Mouse (Mus musculus) cerebellum, postnatal 36 days (tissue): ENCODE measurements around the gene Foxm1.

ENCODE experiments used
- DNase-seq, 2 experiments: peaks; one replicate each; pipeline ENCODE4 v3.0.0; 2021 to 2022; ENCODE audit warnings: mixed read lengths in 2 of 2

Gene Foxm1

GRCm38 (mm10) chr6:128362381-128363006 is at the start of gene Foxm1, which contains the start of gene Rhno1:
TSS of gene Foxm1 (plus strand) at chr6:128362967.
TSS of gene Rhno1 (minus strand) at chr6:128362911.
- DNase-seq: peak; percentile 81 to 83

GRCm38 (mm10) chr6:128314796-128315195 is 48.0 kb upstream of the Foxm1 start:
- DNase-seq: no peak

- no peak for DNase-seq
These were observed 47.2 kb upstream of the Foxm1 start for GRCm38 (mm10) chr6:128315597-128315996.

DNA sequence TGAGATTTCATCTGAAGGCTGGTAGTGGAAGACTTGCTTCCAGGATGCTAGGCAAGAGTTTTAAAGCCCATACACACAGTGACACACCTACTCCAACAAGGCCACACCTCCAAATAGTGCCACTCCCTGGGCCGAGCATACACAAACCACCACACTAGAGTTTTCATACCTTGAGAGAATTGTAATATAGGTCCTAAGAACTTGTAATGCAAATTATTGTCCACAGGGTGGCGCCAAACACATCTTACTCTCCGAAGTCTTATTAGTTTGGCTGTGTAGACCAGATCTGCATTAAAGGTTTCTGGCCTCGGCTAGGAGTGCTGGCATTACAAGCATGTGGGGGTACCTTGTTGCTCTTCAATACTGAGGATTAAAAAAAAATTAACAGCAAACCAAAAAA is 44.5 kb upstream of the Foxm1 start:
- DNase-seq: peak; percentile 50 to 78

GRCm38 (mm10) chr6:128334397-128335124 is 28.2 kb upstream of the Foxm1 start:
- peak; percentile 77 to 83 for DNase-seq

- DNase-seq: no peak
These were observed 25.3 kb upstream of the Foxm1 start for GRCm38 (mm10) chr6:128337467-128337866.

GRCm38 (mm10) chr6:128338876-128339275 is 23.9 kb upstream of the Foxm1 start:
- DNase-seq: no peak

DNA sequence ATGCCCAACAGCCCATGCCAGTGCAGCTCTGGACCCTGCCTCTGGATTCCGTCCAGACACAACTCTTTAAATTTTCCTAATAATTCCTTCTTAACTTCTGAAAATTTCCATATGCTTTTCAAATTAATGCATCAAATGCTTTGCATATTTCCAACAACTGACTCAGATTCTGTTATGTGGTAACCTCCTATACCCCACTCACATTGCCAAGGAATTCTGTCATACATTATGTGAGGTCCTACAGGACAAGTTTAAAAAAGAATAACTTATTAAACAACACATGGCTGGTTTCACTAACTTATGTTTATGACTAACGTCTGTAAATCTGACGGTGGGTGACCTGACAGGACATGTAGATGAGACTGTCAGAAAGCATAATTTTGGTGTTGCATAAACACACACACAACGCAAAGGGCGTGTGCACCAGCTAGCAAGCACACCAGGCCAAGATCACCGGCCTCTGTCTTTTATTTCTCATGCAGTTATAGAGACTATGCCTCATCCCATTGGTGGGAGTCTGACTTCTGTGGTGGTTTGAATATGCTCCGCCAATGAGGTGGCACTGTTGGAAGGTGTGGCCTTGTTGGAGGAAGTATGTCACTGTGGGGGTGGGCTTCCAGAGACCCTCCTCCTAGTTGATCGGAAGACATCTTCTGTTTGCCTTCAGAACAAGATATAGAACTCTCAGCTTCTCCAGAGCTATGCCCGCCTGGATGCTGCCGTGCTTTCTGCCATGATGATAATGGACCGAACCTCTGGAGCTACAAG is 20.6 kb upstream of the Foxm1 start:
- DNase-seq: no peak

DNA sequence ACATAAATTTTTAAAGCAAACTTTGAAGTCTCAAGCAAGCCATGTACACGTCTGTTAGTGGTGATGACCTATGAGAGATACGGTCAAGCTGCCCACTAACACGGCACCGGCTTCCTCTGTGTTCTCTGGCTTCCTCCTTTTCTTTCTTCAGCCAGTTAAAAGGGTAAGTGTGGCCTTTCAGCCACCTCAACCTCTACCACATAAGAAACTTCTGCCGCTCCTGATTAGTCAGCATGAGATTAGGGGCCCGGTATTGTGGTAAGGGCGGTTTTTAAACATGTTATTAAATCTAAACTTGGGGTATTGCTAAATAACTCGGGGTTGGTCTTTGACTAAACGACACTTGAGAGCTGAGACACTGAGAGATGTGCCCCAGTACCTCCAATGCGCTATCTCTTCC is 17.1 kb upstream of the Foxm1 start:
- DNase-seq: no peak

GRCm38 (mm10) chr6:128346782-128347181 is 16.0 kb upstream of the Foxm1 start:
- DNase-seq: no peak

GRCm38 (mm10) chr6:128349711-128350110 is 13.1 kb upstream of the Foxm1 start:
- DNase-seq: no peak

GRCm38 (mm10) chr6:128354140-128354539 is 8.6 kb upstream of the Foxm1 start:
- no peak for DNase-seq

DNA sequence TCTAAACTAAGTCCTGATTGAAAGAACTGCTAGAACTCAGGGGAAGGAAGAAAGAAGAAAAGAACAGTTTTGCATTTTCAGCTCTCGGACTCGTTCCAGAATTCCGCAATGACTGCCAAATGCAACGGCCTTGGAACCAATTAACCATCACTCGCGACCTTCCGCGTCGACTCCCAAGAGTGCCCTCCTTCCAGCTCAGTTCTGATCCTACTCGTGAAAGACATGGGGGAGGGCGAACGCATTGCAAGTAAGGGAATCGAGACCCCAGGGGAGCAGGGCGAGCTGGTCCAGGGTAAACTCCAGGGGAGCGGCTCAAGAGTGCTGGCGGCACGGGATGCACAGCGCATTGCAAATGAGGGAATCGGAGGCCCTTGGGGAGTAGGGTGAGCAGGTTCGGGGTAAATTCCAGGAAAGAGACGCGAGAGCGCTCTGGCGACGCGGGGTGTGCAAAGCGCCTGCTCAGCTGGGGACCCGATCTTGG is 7.5 kb upstream of the Foxm1 start:
- peak; percentile 41 to 47 for DNase-seq

DNA sequence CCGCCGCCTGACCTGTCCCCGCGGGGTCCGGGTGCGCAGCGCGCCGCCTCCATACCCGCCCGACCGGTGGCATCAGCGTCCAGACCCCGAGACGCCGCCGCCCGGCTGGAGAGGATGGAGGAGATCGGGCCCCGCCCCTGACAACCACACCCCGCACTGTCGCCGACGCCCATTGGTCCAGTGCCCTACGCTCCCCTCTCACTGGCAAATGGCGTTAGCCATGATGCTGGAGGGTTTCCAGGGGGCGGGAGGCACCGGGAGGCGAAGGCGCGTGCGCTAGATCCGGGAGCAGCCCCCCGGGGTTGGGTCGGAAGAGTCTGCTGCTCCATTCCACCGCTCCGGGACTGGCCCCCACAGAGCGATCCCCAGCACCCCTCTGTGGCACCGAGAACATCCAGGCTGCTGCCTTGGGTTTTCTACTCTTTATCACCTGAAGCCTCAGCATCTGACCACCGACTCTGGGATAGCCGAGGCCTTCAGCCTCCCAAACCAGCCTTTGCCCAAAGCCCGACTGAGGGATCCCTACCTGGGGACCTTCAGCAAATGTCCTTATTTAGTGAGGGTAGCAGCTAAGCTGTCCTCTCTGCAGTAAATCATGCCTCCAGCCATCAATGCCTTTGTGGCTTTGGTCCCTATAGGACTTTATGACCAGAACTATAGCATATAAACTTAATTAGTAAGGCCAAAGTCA is 6.9 kb upstream of the Foxm1 start, which contains the start of gene Tulp3:
Tulp3 (minus strand) TSS at position 126 of the 691 bp plus-strand sequence.
- DNase-seq: peak; percentile 97 to 99

GRCm38 (mm10) chr6:128358999-128359398 is 3.8 kb upstream of the Foxm1 start:
- peak; percentile 67 to 75 for DNase-seq

DNA sequence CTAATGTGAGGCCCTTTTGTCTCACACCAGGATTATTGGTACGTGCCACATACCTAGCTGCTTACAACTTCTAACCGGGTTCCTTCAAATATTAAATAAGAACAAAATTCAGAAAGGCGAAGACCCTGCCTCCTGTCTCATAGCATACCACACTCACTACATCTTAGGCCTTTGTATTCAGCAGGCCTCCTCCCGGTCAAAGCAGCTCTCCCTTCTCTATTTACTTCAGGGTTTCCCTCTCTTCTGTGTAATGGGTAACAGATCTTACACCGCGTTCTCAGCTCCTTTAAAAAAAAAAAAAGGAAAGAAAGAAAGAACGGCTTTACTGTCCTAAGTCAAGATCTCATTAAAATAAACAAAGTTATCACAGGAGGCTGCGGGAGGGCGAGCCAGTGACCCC is 866 bp upstream of the Foxm1 start:
- DNase-seq: no peak

GRCm38 (mm10) chr6:128363007-128363825 is 449 bp downstream of the Foxm1 start:
- no peak for DNase-seq

GRCm38 (mm10) chr6:128364721-128365120 is 2.0 kb downstream of the Foxm1 start:
- DNase-seq: no peak

DNA sequence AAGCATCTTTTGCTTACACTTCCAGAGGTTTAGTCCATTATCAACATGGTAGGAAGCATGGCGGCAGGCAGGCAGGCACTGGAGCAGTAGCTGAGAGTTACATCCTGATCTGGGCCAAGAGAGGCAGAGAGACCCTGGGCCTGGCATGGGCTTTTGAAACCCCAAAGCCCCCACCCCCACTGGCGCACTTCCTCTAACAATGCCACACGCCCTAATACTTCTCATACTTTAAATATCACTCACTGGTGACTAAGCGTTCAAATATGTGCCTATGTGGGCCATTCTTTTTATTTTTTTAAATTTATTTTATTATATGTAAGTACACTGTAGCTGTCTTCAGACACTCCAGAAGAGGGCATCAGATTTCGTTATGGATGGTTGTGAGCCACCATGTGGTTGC is 3.7 kb downstream of the Foxm1 start:
- DNase-seq: no peak

GRCm38 (mm10) chr6:128370040-128370439 is 7.3 kb downstream of the Foxm1 start:
- no peak for DNase-seq

DNA sequence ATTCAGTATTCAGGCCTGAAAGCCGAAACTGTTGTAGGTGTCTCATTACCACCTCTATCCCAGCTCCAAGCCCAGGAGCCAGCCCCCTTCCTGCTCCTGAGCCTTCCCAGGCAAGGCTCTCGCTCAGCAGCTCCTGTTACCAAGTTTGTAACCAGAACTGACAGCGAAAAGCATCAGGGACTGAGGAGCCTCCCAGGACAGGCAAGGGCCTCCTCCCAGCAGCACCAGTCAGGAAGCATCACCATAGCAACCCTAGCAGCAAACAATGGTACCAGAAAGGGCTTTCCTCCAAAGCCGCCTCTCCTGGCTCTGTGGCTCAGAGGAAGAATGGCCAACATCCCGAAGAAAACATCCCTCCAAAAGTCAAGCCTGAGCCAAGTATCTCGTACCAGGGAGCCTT is 12.4 kb downstream of the Foxm1 start, which contains the start of the genes Tex52 and Gm44596:
Tex52 (plus strand) TSS at position 265 of the 400 bp plus-strand sequence.
Gm44596 (plus strand) TSS at position 312 of the 400 bp plus-strand sequence.
- no peak for DNase-seq
